10 mouse cellular contexts compared by ENCODE assay signal in genomic region chr3:56438900-56439299, GRCm38 (mm10).
DNase-seq lines count a peak whose midpoint lies in the region; ATAC-seq lines count a peak whose summit lies in the region.
"Had no signal": no experiment of that assay in that cellular context is flagged by ENCODE, and none has a peak within 500 bp of the region (broad histone marks: within the 10 kb centered on the region; RNA-seq: fewer than 3 reads in every experiment).

No protein-coding gene starts in this region.

- no peak for ATAC-seq in kidney, embryonic 16.5 days (ENCODE audit: low FRiP score, low TSS enrichment)
- no peak for ATAC-seq in stomach, embryonic 16.5 days (ENCODE audit: insufficient read depth, low FRiP score)
- ATAC-seq: activated CD4-positive, CD25-positive, alpha-beta regulatory T cell, adult 4 months had no signal

- no peak overlapping the region for H3K9ac ChIP-seq in kidney, embryonic 16.5 days (replicated peaks; ENCODE audit: low read length)
- H3K9ac ChIP-seq in stomach, embryonic 16.5 days (ENCODE audit: low read length), result no peak overlapping the region

- DNase-seq in heart, adult 11 months, result peak; percentile 79
- no peak for DNase-seq in heart, embryonic 10.5 days (ENCODE audit: low spot score)
- peak; percentile 13 for DNase-seq in right cerebral cortex, postnatal 4 days
- DNase-seq in right cerebral cortex, adult 2 months (ENCODE audit: low spot score in 2 of 2), result no peak
- no peak for DNase-seq in thymus, postnatal 14 days
- no peak for DNase-seq in spleen, postnatal 4 days (ENCODE audit: low spot score in 2 of 2)
- DNase-seq: cerebellum, adult 9-11 months had no signal

- no peaks in the 10 kb centered on the region for H3K4me1 ChIP-seq in heart, embryonic 10.5 days
- H3K4me1 ChIP-seq in kidney, embryonic 16.5 days (ENCODE audit: insufficient read depth, low read length), result peaks cover 21% of the 10 kb centered on the region
- 0 out of 2 replicates have a peak, but pooled peaks cover 2% of the 10 kb centered on the region for H3K4me1 ChIP-seq in stomach, embryonic 16.5 days (ENCODE audit: control insufficient read depth, insufficient read depth, low read length)

- H3K27me3 ChIP-seq in heart, embryonic 10.5 days (ENCODE audit: insufficient read depth, poor library complexity, severe bottlenecking), result no peaks in the 10 kb centered on the region
- H3K27me3 ChIP-seq in kidney, embryonic 16.5 days (ENCODE audit: insufficient read depth, low read length), result no peaks in the 10 kb centered on the region
- no peaks in the 10 kb centered on the region for H3K27me3 ChIP-seq in stomach, embryonic 16.5 days (ENCODE audit: control insufficient read depth, insufficient read depth, low read length)

- no peaks in the 10 kb centered on the region for H3K36me3 ChIP-seq in heart, embryonic 10.5 days
- H3K36me3 ChIP-seq in kidney, embryonic 16.5 days (ENCODE audit: insufficient read depth, low read length), result no peaks in the 10 kb centered on the region
- H3K36me3 ChIP-seq in stomach, embryonic 16.5 days (ENCODE audit: control insufficient read depth, insufficient read depth, low read length), result no peaks in the 10 kb centered on the region

- no peaks in the 10 kb centered on the region for H3K9me3 ChIP-seq in heart, embryonic 10.5 days
- H3K9me3 ChIP-seq in kidney, embryonic 16.5 days (ENCODE audit: low read length), result no peaks in the 10 kb centered on the region
- H3K9me3 ChIP-seq in stomach, embryonic 16.5 days (replicated peaks; ENCODE audit: control insufficient read depth, low read length), result no peaks in the 10 kb centered on the region

- H3K27ac ChIP-seq in heart, embryonic 10.5 days, result no peak overlapping the region
- H3K27ac ChIP-seq in kidney, embryonic 16.5 days (ENCODE audit: low read length), result peak overlapping the region; percentile 66
- peak overlapping the region; percentile 81 for H3K27ac ChIP-seq in stomach, embryonic 16.5 days (ENCODE audit: low read length)

- H3K4me3 ChIP-seq in heart, embryonic 10.5 days, result no peak overlapping the region
- no peak overlapping the region for H3K4me3 ChIP-seq in kidney, embryonic 16.5 days (ENCODE audit: low read length)
- no peak overlapping the region for H3K4me3 ChIP-seq in stomach, embryonic 16.5 days (replicated peaks; ENCODE audit: low read length)

- H3K4me2 ChIP-seq in kidney, embryonic 16.5 days (replicated peaks; ENCODE audit: low read depth, low read length), result no peak overlapping the region
- H3K4me2 ChIP-seq in stomach, embryonic 16.5 days (ENCODE audit: low read depth, low read length), result no peak overlapping the region

- 88% methylated on average over 5 of the region's 5 CpGs for WGBS in heart, embryonic 10.5 days
- WGBS in kidney, embryonic 16.5 days, result 61% methylated on average over 5 of the region's 5 CpGs
- WGBS in stomach, embryonic 16.5 days, result 68% methylated on average over 5 of the region's 5 CpGs

Comparison
In these comparisons a context has a peak if more than half of its experiments do, and no peak if none do; other contexts are left out.
1. DNase-seq: peak in heart, adult 11 months (single experiment) and right cerebral cortex, postnatal 4 days (single experiment); none in heart, embryonic 10.5 days (single experiment), right cerebral cortex, adult 2 months (0 of 2), thymus, postnatal 14 days (single experiment) and spleen, postnatal 4 days (0 of 2).